Mouse (Mus musculus) intestine, postnatal 0 days (tissue): Measurements from ENCODE around the gene Trim12a. TPM values are rescaled to one million over a fixed set of nuclear protein-coding genes. Genes with fewer than 3 reads are reported as not detected.
"Not testable (repeated sequence)": the region's sequence is repeated elsewhere in the genome, so short reads cannot be mapped to it uniquely, and the experiment has no call there.

Source experiments
- ATAC-seq: fragments of 200-750 bp; cut with Nextera tagmentation; 2 replicates; pipeline ENCODE4 v1.8.0; 2017; ENCODE audit warnings: mild to moderate bottlenecking, moderate TSS enrichment, moderate library complexity
- H3K27ac ChIP-seq: fragments of 300-500 bp; sonication (generic); 2 replicates; pipeline ENCODE4 v1.5.1; 2014; ENCODE audit warnings: mild to moderate bottlenecking, low read depth, low read length, moderate library complexity
- H3K27me3 ChIP-seq: fragments of 300-500 bp; sonication (generic); replicated peaks from 2 replicates; pipeline ENCODE4 v1.6.1; 2014; ENCODE audit warnings: low read length, mixed read lengths; ENCODE audit not compliant: control insufficient read depth, insufficient read depth
- H3K36me3 ChIP-seq: fragments of 300-500 bp; sonication (generic); 2 replicates; pipeline ENCODE4 v1.6.1; 2014; ENCODE audit warnings: mild to moderate bottlenecking, moderate library complexity; ENCODE audit not compliant: control insufficient read depth, insufficient read depth
- H3K4me1 ChIP-seq: fragments of 300-500 bp; sonication (generic); replicated peaks from 2 replicates; pipeline ENCODE4 v1.6.1; 2014; ENCODE audit warnings: antibody characterized with exemption, low read length, mixed read lengths; ENCODE audit not compliant: control insufficient read depth, insufficient read depth
- H3K4me2 ChIP-seq: fragments of 300-500 bp; sonication (generic); replicated peaks from 2 replicates; pipeline ENCODE4 v1.6.1; 2014; ENCODE audit warnings: low read depth, mild to moderate bottlenecking, moderate library complexity
- H3K4me3 ChIP-seq: fragments of 300-500 bp; sonication (generic); 2 replicates; pipeline ENCODE4 v1.5.1; 2014; ENCODE audit warnings: low read depth, low read length
- H3K9ac ChIP-seq: fragments of 300-500 bp; sonication (generic); 2 replicates; pipeline ENCODE4 v1.6.1; 2014; ENCODE audit warnings: mild to moderate bottlenecking, low read depth, low read length
- H3K9me3 ChIP-seq: fragments of 300-500 bp; sonication (generic); 2 replicates; pipeline ENCODE4 v1.6.1; 2016; ENCODE audit warnings: mixed run types; ENCODE audit not compliant: control insufficient read depth
- CTCF ChIP-seq: sonication (generic); IDR thresholded peaks from 2 replicates; pipeline ENCODE4 v1.5.1; 2016; ENCODE audit warnings: low read depth, mild to moderate bottlenecking, control low read depth, antibody characterized with exemption, moderate library complexity
- WGBS: fragments of 180-500 bp; shearing (Covaris S2); extraction: QIAGEN DNeasy Blood & Tissue Kit; methylation state at CpG from one replicate; pipeline ENCODE4 v1.1.7; 2014; 5-methylcytosine and 5-hydroxymethylcytosine counted together
- polyA plus RNA-seq: library from polyadenylated mRNA; unstranded; fragments of >200 nt; fragmentation: Nextera tagmentation; extraction: Ambion mirVana; gene quantifications from 2 replicates; pipeline ENCODE4 v1.2.1, GENCODE M21; 2015

Gene Trim12a
- polyA plus RNA-seq: 23.8 and 26.3 TPM in 2 replicates

DNA sequence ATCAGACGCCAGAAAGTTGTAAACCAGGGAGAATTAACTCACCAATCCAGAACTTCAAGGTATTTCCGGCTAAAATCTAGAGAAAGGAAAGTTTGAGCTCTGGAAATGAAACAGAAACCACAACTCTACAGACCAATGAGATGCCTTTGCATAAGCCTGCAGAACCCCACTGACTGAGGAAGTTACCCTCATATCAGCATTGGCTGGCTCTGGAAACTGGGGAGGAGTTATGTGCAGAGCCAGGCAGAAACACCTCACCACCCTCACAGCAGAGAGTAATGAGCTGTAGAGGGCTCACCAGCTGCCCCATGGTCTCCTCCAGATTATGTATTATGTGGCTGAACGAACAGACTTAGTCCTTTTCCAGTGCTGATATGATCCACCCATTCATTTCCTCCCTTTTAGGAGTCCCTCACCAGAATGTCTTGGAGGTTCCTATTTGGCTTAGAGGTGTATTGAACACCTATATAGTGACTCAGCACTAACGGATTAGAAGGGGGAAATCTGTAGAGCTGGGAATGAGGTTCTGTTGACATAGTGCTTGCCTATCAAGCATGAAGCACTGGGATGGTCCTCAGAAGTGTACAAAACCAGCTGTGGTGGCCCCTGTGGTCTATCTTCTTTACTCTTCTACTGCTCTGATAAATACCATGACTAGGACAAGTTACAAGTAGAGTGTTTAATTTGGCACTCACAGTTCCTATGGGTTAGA, at the start of gene Trim12a:
Gene Trim12a, minus strand, starts transcription at position 98 of the 712 bp plus-strand sequence.
- H3K27me3 ChIP-seq, H3K36me3 ChIP-seq, H3K4me1 ChIP-seq, H3K9me3 ChIP-seq: not testable (repeated sequence)
- Histone ChIP-seq H3K4me3 (peak within 1 kb of the TSS; percentile 55), H3K4me2 (peak within 1 kb of the TSS; percentile 61), H3K27ac (peak within 1 kb of the TSS; percentile 75), H3K9ac (peak within 1 kb of the TSS; percentile 42)
- peak; percentile 98 for ATAC-seq
- 22% methylated on average over 4 of the region's 4 CpGs for WGBS

DNA sequence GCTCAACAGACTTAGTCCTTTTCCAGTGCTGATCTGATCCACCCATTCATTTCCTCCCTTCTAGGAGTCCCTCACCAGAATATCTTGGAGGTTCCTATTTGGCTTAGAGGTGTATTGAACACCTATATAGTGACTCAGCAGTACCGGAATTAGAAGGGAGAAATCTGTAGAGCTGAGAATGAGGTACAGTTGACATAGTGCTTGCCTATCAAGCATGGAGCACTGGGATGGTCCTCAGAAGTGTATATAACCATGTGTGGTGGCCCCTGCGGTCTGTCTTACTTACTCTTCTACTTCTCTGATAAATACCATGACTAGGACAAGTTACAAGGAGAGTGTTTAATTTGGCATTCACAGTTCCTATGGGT, 38.3 kb upstream of the Trim12a start:
- no peak overlapping the region for H3K9ac ChIP-seq
- ATAC-seq: peak; percentile 37
- H3K27ac ChIP-seq: no peak overlapping the region
- no peaks in the 10 kb centered on the region for H3K27me3 ChIP-seq
- H3K4me1 ChIP-seq: no peaks in the 10 kb centered on the region
- H3K9me3 ChIP-seq: no peaks in the 10 kb centered on the region
- peak overlapping the region; percentile 51; the same call in 1 of the 2 replicates for H3K4me3 ChIP-seq
- 62% methylated on average over 2 of the region's 2 CpGs for WGBS
- H3K36me3 ChIP-seq: no peaks in the 10 kb centered on the region
- peak overlapping the region; percentile 66 for H3K4me2 ChIP-seq
- TF ChIP-seq CTCF: no peak

DNA sequence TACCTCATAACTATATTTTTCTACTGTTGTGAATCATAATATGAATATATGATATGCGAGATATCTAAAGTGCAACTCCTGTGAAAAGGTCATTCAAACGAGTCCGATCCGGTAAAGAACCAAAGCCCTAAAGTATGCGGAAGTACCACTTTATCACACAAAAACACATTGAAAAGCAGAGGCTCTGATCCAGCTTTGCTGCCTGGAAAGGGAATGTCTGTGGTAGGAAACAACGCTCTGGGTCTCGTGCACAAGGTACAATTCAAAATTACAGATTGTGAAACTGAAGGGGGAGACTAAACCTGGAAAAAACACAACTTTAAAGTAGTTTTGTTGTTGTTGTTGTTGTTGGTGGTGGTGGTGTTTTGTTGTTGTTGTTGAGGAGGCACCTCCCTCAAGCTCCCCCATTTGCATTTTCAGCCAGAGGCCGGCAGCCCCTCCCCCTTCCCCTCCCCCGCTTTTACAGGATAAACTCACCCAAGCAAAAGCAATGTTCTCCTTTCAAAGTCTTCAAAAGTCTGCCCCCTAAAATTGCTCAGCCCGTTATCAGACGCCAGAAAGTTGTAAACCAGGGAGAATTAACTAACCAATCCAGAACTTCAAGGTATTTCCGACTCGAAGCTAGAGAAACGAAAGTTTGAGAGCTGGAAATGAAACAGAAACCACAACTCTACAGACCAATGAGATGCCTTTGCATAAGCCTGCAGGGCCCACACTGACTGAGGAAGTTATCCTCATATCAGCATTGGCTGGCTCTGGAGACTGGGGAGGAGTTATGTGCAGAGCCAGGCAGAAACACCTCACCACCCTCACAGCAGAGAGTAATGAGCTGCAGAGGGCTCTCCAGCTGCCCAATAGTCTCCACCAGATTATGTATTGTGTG, 37.7 kb upstream of the Trim12a start, which contains the start of gene Trim12c:
Gene Trim12c, minus strand, starts transcription at position 646 of the 883 bp plus-strand sequence.
- 4% methylated on average over 14 of the region's 14 CpGs for WGBS
- TF ChIP-seq CTCF: no peak
- Histone ChIP-seq H3K27ac (peak within 1 kb of the TSS; percentile 71), H3K4me2 (peak within 1 kb of the TSS; percentile 66), H3K36me3 (no peaks in the 10 kb centered on the region), H3K9me3 (no peaks in the 10 kb centered on the region), H3K27me3 (no peaks in the 10 kb centered on the region), H3K4me3 (peak within 1 kb of the TSS; percentile 51), H3K9ac (peak within 1 kb of the TSS; percentile 35; the same call in 1 of the 2 replicates), H3K4me1 (no peaks in the 10 kb centered on the region)
- ATAC-seq: peak; percentile 100

DNA sequence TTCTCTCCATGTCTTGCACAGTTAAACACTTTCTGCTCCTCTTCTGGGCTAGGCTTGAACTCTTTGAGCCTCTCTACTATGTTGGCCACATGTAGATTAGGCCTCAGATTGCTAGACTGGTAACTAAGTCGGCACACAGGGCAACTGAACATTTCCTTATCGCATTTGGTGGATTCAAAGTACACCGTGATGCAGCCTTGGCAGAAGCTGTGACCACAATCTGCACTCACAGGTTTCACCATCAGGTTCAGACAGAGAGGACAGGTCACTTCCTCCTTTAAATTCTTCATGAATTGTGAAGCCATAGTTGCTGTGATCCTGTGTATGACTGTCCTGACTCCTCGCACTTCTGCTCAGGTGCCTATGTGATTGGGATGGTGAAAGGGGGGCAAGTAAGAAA, 32.8 kb upstream of the Trim12a start:
- H3K27me3 ChIP-seq, H3K9me3 ChIP-seq, H3K4me1 ChIP-seq, H3K27ac ChIP-seq, H3K4me2 ChIP-seq, H3K9ac ChIP-seq, H3K4me3 ChIP-seq: not testable (repeated sequence)
- ATAC-seq: peak; percentile 67
- H3K36me3 ChIP-seq: peaks cover 17% of the 10 kb centered on the region; the same call in 1 of the 2 replicates
- 76% methylated on average over 4 of the region's 4 CpGs for WGBS

DNA sequence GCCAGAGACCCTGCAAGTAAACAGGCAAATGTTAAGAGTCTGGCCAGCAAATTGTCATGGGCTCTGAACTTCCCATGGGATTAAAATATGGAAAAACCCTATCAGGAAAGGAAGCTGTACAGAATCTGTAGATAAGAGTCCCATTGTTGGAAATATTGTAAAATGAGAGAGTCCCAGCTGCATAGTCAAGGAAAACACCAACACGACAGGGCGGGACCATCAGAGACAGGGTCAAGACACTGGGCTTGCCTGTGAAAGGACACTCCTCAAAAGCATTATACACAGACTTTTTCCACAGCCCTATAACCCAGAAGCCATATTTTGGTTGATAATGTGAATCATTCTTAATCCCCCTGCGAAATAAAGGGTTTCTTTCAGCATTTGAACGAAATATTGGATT, 25.5 kb upstream of the Trim12a start:
- not testable (repeated sequence) for H3K27me3 ChIP-seq, H3K9me3 ChIP-seq, H3K9ac ChIP-seq, H3K4me3 ChIP-seq, H3K27ac ChIP-seq, ATAC-seq, H3K4me2 ChIP-seq, H3K4me1 ChIP-seq
- H3K36me3 ChIP-seq: peaks cover 10% of the 10 kb centered on the region; the same call in 1 of the 2 replicates
- 83% methylated on average over 2 of the region's 4 CpGs for WGBS

DNA sequence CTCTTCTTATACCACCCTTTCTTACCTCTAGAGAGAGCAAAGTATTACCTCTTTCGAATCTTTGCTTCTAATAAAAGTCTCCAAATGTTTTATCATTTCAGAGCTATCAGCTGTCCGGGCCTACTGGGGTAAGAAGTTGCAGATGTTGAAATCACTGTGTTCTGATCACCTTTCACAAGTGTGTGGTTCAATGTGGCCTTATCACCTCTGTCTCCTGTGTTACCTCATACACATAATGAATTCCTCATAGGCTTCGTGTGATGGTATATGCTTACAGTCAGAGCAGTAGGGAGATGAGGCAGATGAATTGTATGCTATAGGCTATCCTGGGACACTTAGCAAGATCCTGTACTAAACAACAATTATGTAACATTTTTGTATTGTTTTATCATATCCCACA, 20.3 kb upstream of the Trim12a start:
- not testable (repeated sequence) for H3K36me3 ChIP-seq, H3K4me3 ChIP-seq, H3K4me2 ChIP-seq, H3K27me3 ChIP-seq, H3K9me3 ChIP-seq, H3K9ac ChIP-seq, H3K27ac ChIP-seq, ATAC-seq, H3K4me1 ChIP-seq
- 83% methylated on average over 3 of the region's 3 CpGs for WGBS

DNA sequence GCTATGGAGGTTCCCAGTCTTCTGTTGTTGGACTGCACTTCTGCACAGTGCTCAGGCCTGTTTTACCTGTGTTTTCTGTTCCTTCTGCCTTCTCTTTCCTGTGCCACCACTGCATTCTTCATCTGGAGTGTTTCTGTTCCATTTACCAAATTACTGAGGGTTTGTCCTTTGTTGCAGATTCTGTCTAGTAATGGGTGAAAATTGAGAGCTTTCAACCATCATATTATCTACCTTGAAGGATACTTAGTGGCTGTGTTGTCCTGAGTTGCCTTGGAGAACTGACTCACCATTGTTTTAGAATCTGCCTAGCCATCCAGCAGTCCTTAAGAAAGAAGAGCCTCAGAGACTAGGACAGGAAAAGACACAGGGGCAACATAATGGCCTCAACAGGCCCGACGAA, 13.9 kb upstream of the Trim12a start, which contains the start of gene Trim34b:
Gene Trim34b, plus strand, starts transcription at position 301 of the 400 bp plus-strand sequence.
- not testable (repeated sequence) for H3K36me3 ChIP-seq, ATAC-seq, H3K4me2 ChIP-seq, H3K27me3 ChIP-seq, H3K4me1 ChIP-seq, H3K27ac ChIP-seq, H3K9me3 ChIP-seq, H3K4me3 ChIP-seq, H3K9ac ChIP-seq
- 96% methylated on average over 2 of the region's 2 CpGs for WGBS
